Mouse (Mus musculus) G1E (cell line): ENCODE data around the gene Col25a1.

Experiments used
- CTCF ChIP-seq: IDR thresholded peaks from 2 replicates; pipeline ENCODE4 v1.5.1; 2012; ENCODE audit warnings: low read depth, low read length, inconsistent platforms, mixed read lengths
- GATA1 ChIP-seq: IDR thresholded peaks from 2 replicates; pipeline ENCODE4 v1.6.1; 2012; ENCODE audit warnings: borderline replicate concordance, low read length, inconsistent platforms, mixed read lengths

- TF ChIP-seq GATA1 (no peak), CTCF (no peak)
Measured at GRCm38 (mm10) chr3:130633859-130634258, 502.6 kb downstream of the Col25a1 start.
